Mouse (Mus musculus): ENCODE results near the gene Vamp2.

DNA sequence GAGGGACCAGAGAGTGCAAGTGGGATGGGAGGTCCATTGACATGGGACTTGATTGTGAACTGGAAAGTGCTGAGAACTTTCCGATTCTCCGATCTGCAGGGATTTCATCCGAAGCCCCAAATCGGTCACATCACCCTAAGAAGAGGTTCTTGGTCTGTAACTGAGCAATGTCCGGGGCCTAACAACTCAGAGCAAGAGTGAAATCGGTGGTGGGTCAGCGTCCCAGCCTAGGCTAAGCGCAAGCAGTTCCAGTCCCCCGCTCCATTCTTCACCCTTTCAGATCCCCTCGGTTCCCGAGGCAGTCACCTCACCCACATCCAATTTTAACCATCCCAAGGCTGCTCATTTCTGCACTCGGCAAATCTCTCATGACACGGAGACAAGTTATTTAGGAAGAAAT lies 18.2 kb upstream of the Vamp2 start:
- TF ChIP-seq CTCF (IDR thresholded peaks at IDR 0.05; ENCODE audit: control insufficient read depth, insufficient read depth, low read length) = no peak
- TF ChIP-seq POLR2A (IDR thresholded peaks at IDR 0.05; ENCODE audit: borderline replicate concordance, control insufficient read depth, low read depth, low read length) = no peak

All from bone marrow, adult 2 months (tissue).